Mouse (Mus musculus) MEL (cell line): Measurements from ENCODE around the gene Abhd12b.

Experiments used
- CHD2 ChIP-seq: IDR thresholded peaks from 2 replicates; pipeline ENCODE4 v1.6.1; 2011; ENCODE audit warnings: low read length, improper control_type of control experiment
- CTCF ChIP-seq, 3 experiments: IDR thresholded peaks in 2 of 3; conservative IDR thresholded peaks in 1 of 3; 2 replicates each; pipeline ENCODE4 v1.5.1; 2011 to 2012; ENCODE audit warnings: low read length in 3 of 3, low read depth in 2 of 3, mild to moderate bottlenecking in 2 of 3, improper control_type of control experiment in 1 of 3, inconsistent platforms in 1 of 3, mixed read lengths in 1 of 3, moderate library complexity in 1 of 3; ENCODE audit not compliant: control insufficient read depth in 1 of 3, insufficient read depth in 1 of 3, poor library complexity in 1 of 3, severe bottlenecking in 1 of 3
- EP300 ChIP-seq, 2 experiments: IDR thresholded peaks; 2 replicates each; pipeline ENCODE4 v1.6.1; 2011; ENCODE audit warnings: improper control_type of control experiment in 2 of 2, low read length in 2 of 2, low read depth in 1 of 2, mild to moderate bottlenecking in 1 of 2
- ETS1 ChIP-seq: IDR thresholded peaks from 2 replicates; pipeline ENCODE4 v1.6.1; 2012; ENCODE audit warnings: low read depth, mild to moderate bottlenecking, inconsistent platforms, low read length, improper control_type of control experiment, moderate library complexity
- GABPA ChIP-seq: IDR thresholded peaks from 2 replicates; pipeline ENCODE4 v1.6.1; 2012; ENCODE audit warnings: low read depth, mild to moderate bottlenecking, inconsistent platforms, low read length, improper control_type of control experiment, moderate library complexity
- MAFK ChIP-seq: IDR thresholded peaks from 2 replicates; pipeline ENCODE4 v1.6.1; 2011; ENCODE audit warnings: low read depth, mild to moderate bottlenecking, low read length, improper control_type of control experiment, borderline replicate concordance
- MYC ChIP-seq: IDR thresholded peaks from 2 replicates; pipeline ENCODE4 v1.6.1; 2011; ENCODE audit warnings: low read depth, mild to moderate bottlenecking, low read length, improper control_type of control experiment, moderate library complexity
- NELFE ChIP-seq: IDR thresholded peaks from 2 replicates; pipeline ENCODE4 v1.6.1; 2011; ENCODE audit warnings: low read depth, low read length, improper control_type of control experiment
- POLR2A ChIP-seq, 2 experiments: IDR thresholded peaks; 2 replicates each; pipeline ENCODE4 v1.6.1; 2011 to 2012; ENCODE audit warnings: low read length in 2 of 2, mild to moderate bottlenecking in 2 of 2, control low read depth in 1 of 2, improper control_type of control experiment in 1 of 2, low read depth in 1 of 2, moderate library complexity in 1 of 2; ENCODE audit not compliant: control insufficient read depth in 1 of 2, insufficient read depth in 1 of 2, poor library complexity in 1 of 2
- POLR2AphosphoS2 ChIP-seq: IDR thresholded peaks from 2 replicates; pipeline ENCODE4 v1.6.1; 2011; ENCODE audit warnings: low read length, improper control_type of control experiment
- UBTF ChIP-seq: IDR thresholded peaks from 2 replicates; pipeline ENCODE4 v1.6.1; 2012; ENCODE audit warnings: low read depth, mild to moderate bottlenecking, inconsistent platforms, low read length, improper control_type of control experiment, moderate library complexity, borderline replicate concordance; ENCODE audit not compliant: insufficient read depth
- USF2 ChIP-seq, 2 experiments: IDR thresholded peaks; 2 replicates each; pipeline ENCODE4 v1.6.1; 2011 to 2012; ENCODE audit warnings: improper control_type of control experiment in 2 of 2, low read length in 2 of 2, borderline replicate concordance in 1 of 2, inconsistent platforms in 1 of 2, low read depth in 1 of 2, mild to moderate bottlenecking in 1 of 2; ENCODE audit not compliant: insufficient read depth in 1 of 2
- ZNF384 ChIP-seq: IDR thresholded peaks from 2 replicates; pipeline ENCODE4 v1.6.1; 2012; ENCODE audit warnings: low read depth, mild to moderate bottlenecking, inconsistent platforms, low read length, improper control_type of control experiment

GRCm38 (mm10) chr12:70204433-70204832 lies 50.5 kb downstream of the Abhd12b start:
- TF ChIP-seq ETS1 = no peak
- TF ChIP-seq POLR2AphosphoS2 = no peak
- no peak for TF ChIP-seq CTCF (IDR thresholded peaks at IDR 0.05 in 2 of 3, conservative IDR thresholded peaks at IDR 0.05 in 1 of 3; ENCODE audit: control insufficient read depth in 1 of 3, insufficient read depth in 1 of 3, low read depth in 2 of 3, low read length in 3 of 3, poor library complexity in 1 of 3, severe bottlenecking in 1 of 3)
- no peak for TF ChIP-seq MYC
- no peak for TF ChIP-seq POLR2A (IDR thresholded peaks at IDR 0.05; ENCODE audit: control insufficient read depth in 1 of 2, insufficient read depth in 1 of 2, low read depth in 1 of 2, low read length in 2 of 2, poor library complexity in 1 of 2)
- no peak for TF ChIP-seq GABPA
- no peak for TF ChIP-seq MAFK
- no peak for TF ChIP-seq NELFE
- TF ChIP-seq UBTF = no peak
- TF ChIP-seq CHD2 = no peak
- no peak for TF ChIP-seq ZNF384
- TF ChIP-seq USF2 (IDR thresholded peaks at IDR 0.05; ENCODE audit: borderline replicate concordance in 1 of 2, insufficient read depth in 1 of 2, low read depth in 1 of 2, low read length in 2 of 2) = no peak
- TF ChIP-seq EP300 (IDR thresholded peaks at IDR 0.05; ENCODE audit: low read depth in 1 of 2, low read length in 2 of 2) = no peak
